Mouse (Mus musculus) cerebellum, adult 11-12 months (tissue): ENCODE data around the gene Cel.

Experiments used
- DNase-seq: peaks from one replicate; pipeline ENCODE4 v3.0.0; 2022

The Cel gene

DNA sequence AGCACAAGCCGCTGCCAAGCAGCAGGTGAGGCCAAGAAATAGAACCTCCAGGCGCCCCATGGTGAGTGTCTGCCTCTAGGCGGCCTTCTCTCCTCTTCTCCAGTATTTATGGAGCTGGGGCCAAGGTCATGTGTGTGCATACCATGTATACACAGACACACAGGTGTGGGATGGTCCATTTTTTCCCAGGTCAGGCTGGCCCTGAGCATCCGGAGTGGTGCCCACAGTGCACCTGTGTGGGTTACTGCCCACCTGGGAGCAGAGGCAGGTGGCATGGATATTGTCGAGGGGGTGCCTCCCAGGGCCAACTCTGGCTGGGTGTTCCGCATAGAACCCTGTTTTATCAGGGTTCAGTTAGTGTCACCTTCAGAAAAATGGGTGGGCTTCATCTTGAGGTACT, at the start of gene Cel:
Gene Cel, minus strand, starts transcription at position 101 of the 400 bp plus-strand sequence.
- DNase-seq: no peak

DNA sequence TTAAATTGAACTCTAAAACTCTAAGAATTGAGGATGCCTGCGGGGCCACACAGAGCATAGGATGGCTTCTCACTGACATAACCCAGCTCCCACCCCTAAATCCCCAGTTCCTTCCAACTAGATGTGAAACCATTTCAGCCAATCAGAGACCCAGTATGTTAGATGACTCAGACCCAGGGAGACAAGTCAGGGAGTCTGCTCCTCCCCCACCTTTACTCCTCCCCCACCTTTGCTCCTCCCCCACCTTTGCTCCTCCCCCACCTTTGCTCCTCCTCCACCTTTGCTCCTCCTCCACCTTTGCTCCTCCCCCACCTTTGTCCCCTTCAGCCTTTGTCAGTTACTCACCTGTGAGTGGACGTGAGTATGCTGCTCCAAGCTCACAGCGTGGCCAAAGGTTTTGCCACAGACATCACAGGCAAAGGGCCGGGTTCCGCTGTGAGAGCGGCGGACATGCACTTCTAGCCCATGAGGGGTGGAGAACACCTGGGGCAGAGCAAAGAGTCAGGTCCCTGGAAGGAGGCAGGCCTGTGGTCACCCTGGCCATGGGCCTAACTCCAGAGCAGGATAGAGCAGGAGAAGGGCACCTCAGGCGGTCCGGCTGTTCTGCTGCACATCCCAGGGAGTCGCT, 49.3 kb upstream of the Cel start:
- DNase-seq: no peak

DNA sequence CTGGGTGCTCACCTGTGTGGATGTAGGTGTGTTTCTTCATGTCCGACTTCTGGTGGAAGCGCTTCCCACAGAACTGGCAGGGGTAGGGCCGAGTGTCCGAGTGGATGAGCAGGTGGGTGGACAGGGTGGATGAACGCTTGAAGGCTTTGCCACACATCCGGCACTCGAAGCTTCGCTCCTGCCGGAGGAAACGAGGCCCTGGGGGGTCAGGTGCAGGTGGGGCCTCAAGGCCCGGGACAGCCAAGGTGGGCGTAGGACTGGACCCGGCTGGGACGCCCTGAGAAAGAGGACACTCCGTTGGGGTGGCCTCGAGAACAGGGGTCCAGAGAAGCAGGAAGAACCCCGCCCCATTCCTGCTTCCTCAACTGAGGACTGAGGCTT, 48.2 kb upstream of the Cel start:
- DNase-seq: no peak

DNA sequence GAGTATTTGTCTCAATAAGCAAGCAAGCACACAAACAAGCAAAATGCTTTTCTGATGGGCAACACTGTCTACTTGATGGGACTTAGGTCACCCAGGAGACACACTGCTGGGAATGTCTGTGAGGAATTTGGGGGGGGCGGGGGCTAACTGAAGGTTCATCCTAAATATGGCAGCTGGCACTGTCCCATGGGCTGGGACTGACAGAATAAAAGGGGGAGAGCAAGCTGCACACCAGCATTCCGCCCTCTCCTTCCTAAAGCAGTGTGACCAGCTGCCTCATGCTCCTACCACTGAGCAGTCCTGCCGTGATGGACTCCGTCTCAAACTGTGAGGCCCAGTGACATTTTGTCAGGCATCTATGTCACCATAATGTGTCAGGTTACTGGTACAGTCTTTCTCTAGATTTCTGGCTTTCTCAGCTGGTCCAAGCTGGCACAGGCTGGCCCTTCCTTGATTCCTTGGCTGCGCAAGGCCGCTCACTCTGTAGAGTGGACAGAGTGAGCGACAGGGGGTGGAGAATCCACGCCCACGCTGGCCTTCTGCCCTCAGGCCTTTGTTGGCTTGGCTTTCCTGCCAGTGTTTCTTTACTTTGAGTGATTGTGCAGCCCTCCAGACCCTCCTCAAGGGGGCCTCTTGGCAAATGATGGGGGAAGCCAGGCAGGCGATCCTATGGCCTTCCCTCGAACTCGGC, 47.7 kb upstream of the Cel start:
- DNase-seq: peak; percentile 37

DNA sequence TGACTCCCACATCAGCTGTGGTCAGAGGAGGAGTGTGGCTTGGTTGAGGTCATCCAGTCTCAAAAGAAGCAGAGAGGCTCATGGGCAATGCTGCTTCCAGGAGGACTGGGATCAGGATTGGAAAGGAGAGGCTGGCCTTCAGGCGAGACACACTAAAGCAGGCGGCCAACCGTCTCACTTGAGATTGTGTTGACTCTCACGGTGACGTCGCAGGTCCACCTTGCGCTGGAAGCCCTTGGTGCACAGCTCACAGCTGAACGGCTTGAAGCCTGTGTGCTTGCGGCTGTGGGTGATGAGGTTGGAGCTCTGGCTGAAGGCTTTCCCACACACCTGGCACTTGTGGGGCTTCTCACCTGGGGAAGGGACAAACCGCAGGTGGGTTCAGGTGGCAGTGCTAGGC, 46.6 kb upstream of the Cel start:
- DNase-seq: no peak

DNA sequence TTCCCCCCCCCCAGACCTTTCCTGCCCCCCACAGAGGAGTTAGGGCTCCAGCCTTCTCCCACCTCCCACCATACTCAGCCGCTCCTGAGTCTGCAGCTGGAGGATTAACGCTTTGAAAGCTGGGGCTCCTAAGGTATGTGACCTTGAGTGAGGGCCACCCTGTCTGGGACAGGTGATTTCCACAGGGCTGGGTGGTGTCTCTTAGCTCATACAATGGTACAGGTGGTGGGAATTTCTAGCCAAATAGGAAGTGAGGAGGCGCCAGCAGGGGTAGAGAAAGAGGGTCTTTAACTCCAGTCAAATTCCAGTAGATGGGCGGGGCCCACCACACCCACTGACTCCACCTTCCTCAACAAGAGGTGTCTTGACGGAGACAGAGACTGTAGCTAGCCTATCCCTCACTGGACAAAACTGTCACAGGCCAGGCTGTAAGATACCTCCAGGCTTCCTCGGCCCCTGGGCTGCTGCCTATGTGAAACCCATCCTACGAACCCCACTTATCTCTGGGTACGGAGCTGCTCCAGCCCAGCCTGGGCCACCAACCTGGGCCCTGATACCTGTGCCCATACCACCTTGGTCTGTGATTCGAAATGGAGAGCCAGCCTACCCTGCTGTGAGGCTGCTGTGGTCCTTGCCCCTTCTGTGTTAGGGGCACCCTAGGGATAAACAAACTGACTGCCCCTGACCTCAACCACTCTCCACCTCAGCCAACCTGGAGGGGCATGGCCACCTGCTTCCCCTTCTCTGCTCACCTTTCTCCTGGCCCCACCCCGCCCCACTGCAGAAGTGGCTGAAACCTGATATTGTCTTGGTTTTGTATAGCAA, 44.4 kb upstream of the Cel start:
- DNase-seq: no peak

DNA sequence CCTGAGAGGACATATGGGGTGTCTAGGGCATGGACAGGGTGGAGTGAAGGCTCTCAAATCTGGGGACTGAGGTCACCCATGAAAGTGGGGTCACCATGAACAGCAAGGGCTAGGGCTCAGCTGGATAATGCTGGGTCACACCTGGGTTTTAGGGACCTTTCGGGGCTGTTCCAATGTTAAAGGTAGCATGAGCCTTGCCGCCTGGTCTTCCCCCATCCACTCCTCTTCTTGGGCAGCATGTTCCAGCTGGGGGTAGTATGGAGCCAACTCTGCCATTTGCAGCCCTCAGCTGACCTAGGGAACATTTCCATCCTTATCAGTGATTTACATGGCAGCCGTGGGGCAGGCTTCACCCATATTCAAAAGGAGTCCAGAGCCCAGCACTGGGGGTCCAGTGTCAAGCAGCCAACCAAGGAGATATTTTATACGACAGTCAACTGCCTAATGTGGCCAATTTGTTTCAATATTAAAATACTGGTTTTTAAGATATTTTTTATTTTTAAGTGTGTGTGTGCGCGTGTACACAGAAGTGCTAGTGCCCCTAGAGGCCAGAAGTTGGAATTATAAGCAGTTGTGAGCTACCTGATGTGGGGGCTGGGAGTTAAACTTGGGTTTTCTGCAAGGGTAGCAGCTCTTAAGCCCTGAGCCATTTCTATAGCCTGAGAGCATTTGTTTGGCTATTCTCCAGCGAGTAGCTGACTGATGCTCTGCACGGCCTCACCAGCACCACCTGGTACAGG, 43.6 kb upstream of the Cel start:
- no peak for DNase-seq

DNA sequence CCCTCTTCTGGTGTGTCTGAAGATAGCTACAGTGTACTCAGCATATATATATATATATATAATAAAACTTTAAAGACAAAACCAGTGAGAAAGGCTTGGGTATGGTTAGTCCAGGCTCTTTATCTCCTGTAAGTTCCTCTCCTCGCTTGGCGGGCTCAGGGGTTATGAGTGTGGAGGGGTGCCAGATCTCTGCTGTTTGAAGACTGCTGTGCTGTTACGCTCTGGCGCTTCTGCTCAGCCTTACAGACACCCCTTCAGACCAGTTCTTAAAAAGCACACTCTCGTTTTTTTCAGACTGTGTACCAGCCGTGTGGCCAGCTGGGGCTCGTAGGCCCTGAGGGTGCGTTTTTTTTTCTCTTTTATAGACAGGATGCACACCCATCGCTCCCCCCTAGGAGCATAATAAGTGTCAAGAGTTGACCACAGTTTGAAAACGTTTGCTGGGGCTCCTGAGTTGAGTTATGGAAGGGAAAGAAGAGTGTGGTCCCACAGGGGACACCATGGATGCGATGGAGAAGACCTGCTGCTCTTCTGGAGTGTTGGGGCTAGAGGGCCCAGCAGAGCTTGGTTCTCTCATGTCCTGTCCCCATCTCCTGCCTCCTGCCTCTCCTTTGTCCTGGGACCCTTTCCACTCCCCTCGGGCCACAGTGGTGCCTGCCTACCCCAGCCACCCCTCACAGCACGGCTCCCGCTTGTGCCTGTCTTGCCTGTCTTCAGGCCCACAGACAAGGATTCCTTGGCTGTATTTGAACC, 42.8 kb upstream of the Cel start:
- DNase-seq: no peak

DNA sequence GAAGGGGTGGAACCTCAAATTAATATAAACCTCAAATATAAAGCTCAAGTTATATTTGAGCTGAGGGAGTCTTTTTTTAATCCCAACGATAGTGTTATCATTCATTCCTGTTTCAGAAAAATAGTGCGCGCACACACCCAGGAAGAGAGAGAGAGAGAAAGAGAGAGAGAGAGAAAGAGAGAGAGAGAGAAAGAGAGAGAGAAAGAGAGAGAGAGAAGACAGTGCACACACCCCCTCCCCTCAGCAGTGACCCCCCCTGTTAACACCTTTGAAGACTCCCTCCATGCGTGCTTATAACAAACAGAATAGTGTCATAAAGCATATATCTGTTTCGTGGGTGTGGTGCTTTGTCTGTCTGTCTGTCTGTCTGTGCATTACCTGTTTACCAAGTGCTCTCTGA, 40.3 kb upstream of the Cel start:
- DNase-seq: no peak

DNA sequence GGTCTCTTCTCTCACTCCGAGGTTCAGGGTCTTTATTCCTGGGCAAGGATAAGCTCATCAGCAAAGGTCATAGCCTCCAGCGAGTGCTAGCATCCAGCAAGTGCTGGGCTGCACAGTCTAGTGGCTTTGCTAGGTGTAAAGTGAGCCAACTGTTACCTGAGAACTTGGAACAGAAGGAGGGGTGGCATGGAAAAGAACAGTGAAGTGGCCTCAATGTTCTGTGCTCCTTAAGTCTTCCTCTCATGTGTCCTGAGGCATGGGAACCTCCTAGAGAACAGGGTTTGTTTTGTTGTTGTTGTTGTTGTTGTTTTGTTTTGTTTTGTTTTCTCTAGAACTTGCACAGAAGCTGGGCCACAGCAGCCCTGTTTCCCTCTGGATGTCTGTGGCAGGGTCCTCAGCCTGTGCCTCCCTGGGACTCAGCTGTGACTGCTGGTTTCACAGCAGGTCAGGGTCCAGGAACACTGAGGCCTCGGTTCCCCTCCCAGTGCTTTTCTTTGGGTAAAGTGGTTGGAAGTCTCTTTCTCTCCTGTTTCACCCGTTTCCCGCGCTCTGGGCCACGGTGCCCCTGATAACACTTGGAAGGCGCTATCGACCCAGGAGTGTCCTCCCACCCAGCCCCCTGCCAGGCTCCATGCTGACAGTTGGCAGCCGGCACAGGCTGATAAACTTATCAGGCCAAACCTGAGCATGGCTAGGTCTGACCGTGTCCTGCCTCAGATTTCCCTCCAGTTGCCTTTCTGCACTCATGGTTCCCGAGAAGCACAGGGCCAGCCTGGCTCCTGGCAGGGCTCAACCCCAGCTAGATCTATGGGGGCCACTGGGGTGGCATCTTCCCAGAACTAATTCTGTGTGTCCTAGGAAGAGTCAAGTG, 38.8 kb upstream of the Cel start:
- no peak for DNase-seq

DNA sequence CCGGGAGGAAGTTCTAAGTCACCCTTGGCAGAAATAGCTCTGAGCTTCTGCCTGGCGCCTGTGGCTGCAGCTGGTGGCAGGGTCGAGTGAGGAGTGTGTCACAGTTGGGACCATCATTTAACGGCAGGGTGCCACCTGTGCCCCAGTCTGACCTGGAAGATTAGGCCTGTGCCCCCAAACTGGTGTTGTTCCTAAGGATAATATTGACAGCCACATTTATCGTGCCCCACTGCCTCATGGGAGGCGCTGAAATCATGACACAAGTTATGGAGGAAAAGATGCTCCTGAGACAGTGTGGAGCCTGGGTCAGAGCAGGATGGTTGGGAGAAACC, 36.3 kb upstream of the Cel start:
- no peak for DNase-seq

DNA sequence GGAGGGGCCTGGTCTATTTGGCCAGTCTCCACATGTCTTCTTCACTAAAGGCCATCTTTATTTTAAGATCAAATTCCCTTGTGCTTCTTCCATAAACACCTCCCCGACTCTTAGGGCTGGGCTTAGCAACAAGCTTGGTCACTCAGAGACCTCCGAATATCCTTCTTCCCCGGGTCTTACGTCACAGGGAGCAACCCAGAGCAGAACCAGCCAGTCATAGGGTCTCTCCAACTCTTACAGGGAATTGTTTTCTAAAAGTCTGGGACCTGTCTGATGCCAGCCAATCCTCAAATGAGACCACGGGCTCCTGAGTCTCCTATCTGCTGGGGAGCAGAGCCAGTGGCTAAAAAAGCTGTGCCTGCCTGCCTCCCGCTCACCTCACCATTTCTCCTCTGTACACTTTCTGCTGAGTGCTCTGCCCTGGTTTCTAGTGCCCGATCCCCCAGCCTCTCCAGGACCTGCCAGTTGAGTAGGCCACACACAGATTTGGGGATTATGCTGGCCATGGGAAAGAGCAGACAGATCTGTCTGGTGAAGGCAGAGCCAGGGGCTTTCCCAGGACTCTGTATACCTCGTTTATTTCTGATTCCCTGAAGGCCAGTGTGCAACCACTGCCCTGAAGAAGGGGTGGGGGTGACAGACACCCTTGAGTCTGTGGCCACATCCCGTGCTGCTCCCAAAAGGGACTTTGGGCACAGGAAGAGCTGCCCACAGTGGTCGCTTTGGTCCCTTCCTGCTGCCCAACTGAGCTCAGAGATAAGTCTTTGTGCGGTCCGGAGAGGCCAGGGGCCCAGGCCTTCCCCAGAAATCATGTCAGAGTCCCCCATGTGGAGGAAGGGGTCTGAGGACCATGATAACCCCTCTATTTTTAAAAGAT, 35.7 kb upstream of the Cel start:
- no peak for DNase-seq

DNA sequence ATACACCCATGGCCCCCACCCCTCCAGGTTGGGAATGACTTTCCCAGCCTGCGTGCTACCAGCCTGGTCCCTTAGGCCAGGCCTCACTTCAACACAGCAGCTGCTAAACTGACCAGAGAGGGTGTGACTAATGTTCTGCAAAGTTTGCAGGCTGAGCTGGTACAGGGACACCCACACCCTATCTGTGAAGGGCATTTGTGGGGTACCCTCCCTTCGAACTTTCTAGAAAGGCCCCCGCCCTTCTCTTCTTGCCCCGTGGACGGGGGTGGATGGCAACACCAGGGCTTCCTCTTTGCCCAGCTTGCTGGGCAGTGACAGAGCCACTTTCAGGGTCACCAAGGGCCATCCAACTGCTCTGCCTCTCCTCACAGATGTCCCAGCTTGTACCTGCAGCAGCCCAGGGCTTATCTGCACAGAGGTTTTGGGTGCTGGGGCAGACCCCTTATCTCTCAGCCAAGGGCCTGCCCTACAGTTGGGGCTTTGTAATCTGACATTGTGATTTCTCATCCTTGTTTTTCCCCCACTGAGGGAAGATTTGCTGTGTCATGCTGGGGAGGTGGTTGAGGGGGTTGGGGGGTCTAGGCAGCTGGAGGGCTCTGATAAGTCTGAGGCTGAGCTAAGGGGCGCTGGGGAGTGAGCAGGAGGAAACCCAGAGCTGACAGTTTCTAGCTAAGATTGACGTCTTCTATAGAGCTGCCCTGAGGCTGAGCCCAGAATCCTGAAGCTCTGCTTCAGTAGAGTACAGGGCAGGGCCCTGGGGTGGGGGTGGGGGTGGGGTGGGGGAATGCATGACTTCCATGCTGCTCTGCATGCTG, 34.7 kb upstream of the Cel start:
- DNase-seq: no peak

DNA sequence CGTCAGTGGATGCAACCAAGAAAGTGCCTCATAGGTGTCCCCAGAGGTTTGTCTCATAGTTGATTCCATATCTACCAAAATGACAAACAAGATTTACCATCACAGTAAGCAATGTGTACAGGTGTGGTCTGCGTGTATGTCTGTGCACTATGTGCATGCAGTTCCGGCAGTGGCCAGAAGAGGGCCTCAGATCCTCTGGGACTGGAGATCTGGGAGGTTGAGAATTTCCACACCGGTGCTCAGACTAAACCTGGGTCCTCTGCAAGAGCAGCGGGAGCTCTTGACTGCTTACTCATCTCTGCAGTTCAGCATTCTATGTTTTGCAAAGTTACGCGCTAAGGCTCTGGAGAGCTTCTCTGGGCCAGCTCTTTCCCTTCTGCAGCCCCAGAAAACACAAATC, 33.8 kb upstream of the Cel start:
- DNase-seq: no peak

DNA sequence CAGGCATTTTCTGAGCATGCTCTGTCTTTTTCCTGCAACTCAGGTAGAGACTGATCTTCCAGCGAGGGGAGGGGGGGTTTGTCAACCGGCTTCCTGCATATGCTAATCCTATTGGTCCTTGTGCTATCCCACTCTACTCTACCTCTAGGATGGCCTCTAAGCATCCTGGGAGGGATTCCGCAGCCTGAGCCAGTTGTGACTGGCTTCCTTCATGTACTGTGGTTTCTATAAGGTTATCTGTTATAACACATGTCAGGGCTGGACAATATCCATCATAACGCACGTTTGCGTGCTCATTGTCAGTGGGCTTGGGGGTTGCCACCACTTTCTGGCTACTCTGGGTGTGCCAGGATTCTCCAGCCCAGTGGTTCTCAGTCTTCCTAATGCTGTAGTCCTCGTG, 32.8 kb upstream of the Cel start:
- DNase-seq: no peak

DNA sequence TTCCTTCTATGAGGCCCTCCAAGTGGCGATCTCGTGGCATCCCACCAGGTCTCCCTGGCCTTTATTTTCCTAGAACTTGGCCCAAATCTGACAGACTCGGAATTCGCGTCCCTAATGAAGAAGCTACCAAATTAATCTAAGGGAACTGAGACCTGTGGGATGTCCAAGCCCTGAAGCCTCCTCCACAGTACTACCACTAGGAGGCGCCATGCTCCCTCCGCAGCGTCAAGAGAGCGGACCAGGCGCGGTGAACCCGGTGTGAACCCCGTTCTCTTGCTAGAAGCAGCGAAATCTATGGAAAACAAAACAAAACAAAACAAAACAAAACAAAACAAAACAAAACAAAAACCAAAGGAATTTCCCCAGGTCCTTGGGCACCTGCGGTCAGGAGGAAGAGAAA, 29.6 kb upstream of the Cel start:
- DNase-seq: peak; percentile 42

DNA sequence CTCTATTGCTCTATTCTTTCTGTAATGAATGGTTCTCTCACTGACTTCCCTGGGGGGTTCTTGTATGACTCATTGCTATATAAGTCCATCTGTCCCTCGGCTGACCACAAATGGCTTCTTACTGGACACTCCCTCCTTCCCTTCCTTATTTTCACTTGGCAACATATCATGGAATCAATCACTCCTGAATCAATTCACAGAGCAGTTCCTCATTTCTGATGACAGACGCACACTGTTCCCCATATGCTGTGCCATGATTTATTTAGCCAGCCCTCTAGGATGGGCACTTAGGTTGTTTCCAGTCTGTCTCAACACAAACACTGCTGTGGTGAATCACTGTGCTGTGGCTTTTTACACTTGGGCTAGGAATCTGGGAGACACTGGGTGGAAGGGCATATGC, 28.3 kb upstream of the Cel start:
- DNase-seq: no peak

DNA sequence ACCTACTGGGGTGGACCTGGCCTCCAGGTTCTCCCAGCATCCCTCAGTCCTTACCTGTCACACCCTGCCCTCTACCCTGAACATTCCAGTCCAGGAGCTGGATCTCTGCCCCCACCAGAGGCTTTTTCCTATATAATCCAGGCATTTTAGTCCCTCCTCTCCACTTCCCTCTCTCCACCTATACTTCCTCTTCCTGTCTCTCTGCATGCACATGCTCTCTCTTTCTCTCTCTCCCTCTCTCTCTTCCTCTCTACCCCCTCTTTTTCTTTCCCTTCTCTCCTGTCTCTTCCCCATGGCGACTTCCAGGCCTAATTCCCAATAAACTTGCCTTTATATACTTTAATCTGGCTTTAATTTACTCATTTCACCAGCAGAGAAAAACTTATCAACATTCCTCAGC, 25.4 kb upstream of the Cel start:
- DNase-seq: no peak

DNA sequence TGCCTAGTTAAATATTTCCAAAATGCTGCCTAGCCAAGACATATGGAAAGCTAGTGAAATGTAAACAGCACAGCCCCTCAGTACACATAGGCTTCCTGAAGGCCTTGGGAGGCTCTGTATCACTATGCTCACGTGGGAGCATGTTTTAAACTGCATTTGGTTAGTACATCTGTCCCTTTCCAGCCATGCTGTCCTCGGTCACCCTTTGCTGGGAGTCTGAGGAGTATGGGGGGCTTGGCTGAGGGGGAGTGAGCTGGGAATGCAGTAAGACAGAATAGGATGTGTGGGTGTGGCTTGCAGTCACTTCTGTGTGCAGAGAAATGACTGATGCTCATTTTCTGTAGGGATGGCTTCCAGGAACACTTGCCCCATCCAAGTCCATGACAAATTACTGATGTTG, 22.5 kb upstream of the Cel start:
- DNase-seq: no peak

DNA sequence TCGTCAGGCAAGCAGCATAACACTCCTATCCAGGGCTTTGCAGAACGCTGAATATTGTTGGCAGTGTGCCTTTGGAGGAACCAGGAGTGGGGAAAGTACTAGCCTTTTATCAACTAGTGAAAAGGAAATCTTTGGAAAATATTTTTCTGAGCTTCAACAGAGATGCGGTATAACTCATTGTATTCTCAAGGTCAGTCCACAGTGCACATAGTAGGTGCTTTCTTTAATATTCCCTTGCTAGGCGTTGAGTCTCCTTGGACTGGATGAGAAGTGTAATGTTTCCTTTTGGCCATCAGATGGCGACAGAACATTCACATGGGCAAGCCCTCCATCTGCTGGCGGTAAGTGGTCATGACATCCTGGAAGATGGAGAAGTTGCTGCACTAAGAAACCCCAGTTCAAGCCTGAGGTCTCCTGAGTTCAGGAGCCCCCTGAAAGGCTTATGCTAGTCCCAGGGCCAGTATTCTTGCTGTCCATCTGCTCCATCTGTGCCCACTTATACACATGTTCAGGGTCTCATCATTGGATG, 21.9 kb upstream of the Cel start:
- DNase-seq: peak; percentile 72
